Mouse (Mus musculus) liver (tissue): Measurements from ENCODE around the gene Gpc4.

Experiments used
- DNase-seq: peaks from one replicate; pipeline ENCODE4 v3.0.0-alpha.2; 2020; ENCODE audit warnings: mixed read lengths

Gene Gpc4

GRCm38 (mm10) chrX:52164738-52165554 is at the start of gene Gpc4:
Gpc4 (minus strand) TSS chrX:52165252.
- DNase-seq = peak; percentile 78

- no peak for DNase-seq
Measured at GRCm38 (mm10) chrX:52212846-52213245, 47.8 kb upstream of the Gpc4 start.

GRCm38 (mm10) chrX:52199836-52200235 is 34.8 kb upstream of the Gpc4 start:
- peak; percentile 8 for DNase-seq

DNA sequence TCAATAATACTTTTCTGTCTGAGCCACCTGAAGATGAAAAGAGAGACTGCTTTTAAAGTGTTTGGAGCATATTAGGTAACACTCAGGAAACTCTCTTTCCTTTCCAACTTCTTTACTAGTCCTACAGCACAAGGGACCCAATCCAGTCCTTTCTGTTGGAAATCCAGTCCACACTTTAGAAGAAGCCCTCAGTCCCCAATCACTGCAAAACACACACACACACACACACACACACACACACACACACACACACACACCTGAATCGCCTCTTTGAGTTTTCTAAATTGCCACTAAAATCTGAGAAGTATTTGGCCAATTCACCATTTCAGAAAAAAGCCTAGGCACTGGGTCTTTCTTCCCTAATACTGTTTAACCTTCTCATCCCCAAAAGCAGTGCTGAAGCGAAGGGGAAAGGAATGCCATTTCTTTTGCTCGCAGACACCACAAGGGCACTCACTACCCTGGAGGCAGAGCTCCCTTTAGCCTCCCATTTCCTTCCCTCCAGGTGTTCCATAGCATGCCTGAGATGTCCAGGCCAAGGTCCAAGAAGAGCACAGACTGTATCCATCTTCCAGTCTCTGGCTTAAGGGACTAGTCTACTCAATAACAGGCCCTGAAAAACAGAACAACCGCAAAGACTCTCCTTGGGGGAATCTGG is 28.4 kb upstream of the Gpc4 start:
- DNase-seq = no peak

- DNase-seq = no peak
Measured at GRCm38 (mm10) chrX:52189094-52189493, 24.0 kb upstream of the Gpc4 start.

- no peak for DNase-seq
Measured at GRCm38 (mm10) chrX:52183551-52184442, 18.7 kb upstream of the Gpc4 start.

DNA sequence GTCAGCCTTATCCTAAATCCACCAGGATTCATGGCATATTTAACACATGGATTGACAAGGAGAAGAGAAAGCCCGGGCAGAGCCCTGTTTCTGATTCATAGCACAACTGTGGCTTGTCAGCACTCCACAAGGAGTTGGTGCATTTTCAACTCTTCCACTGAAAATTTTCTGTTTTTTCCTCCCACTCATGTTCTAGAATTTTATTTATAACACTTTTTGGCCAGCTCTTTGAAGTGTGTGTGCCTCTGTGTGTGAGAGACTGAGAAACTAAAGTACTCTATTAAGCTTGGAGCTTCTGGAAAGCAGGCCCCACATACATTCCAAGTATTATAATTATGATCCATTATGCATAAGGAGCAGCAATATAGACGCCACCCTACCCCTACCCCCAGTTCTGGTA is 16.3 kb upstream of the Gpc4 start:
- DNase-seq = no peak

DNA sequence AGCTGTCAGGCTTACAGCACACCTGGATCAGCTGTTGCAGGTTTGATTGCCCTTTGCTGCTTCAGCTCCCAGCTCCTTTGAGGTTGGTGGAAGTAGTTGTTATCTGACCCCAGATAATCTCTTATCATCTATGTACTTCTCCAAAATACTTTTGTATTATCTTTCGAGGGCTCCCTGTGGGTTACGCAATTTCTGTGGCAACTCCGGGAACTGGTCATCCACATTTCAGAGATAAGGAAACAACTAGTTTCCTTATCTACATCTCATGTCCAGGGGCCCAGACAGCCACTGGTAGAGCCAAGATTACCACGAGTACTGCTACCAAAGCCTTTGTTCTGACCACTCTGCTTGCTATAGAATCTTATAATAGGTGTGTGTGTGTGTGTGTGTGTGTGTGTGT is 12.0 kb upstream of the Gpc4 start:
- no peak for DNase-seq

- no peak for DNase-seq
Measured at GRCm38 (mm10) chrX:52167519-52168244, 2.6 kb upstream of the Gpc4 start.

DNA sequence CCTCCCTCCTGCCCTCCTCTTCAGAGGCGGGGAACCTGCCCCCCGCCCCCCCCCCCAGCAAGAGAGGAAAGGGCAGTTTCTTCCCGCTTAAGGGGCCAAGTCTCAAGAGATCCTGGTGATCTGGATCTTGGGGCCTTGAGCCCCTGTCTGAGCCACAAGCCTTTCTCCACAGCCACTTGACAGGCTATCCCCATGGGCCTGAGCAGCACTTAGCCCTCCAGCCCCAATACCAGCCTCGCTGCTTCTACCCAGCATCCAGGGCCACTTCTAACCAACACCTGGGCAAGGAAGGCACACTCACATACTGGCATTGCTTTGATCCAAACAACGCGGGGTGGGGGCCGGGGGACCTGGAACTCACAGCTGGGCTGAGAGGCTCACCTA is 495 bp upstream of the Gpc4 start:
- no peak for DNase-seq

- DNase-seq = peak; percentile 26
Measured at GRCm38 (mm10) chrX:52164134-52164737, 816 bp downstream of the Gpc4 start.

- peak; percentile 13 for DNase-seq
Measured at GRCm38 (mm10) chrX:52163418-52164133, 1.5 kb downstream of the Gpc4 start.

DNA sequence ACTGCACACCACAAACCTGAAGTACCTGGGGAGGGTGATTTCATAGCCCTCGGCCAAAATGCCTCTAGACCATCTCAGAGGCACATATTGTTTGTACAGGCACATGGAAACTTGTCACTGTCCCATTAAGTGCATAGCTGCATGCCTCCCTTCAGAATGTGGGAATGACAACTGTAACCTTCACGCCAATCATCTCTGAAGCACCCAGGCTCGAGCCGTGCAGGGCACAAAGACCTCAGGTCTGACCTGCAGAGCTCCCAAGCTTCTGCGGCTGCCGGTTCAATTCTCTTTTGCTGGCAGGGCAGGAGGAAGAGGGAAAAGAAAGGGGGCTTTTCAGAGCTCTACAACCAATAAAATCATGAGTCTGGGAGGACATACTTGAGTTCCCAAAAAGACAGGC is 2.3 kb downstream of the Gpc4 start:
- no peak for DNase-seq

- DNase-seq = no peak
Measured at GRCm38 (mm10) chrX:52162206-52162605, 2.8 kb downstream of the Gpc4 start.

GRCm38 (mm10) chrX:52159621-52160020 is 5.4 kb downstream of the Gpc4 start:
- DNase-seq = no peak

DNA sequence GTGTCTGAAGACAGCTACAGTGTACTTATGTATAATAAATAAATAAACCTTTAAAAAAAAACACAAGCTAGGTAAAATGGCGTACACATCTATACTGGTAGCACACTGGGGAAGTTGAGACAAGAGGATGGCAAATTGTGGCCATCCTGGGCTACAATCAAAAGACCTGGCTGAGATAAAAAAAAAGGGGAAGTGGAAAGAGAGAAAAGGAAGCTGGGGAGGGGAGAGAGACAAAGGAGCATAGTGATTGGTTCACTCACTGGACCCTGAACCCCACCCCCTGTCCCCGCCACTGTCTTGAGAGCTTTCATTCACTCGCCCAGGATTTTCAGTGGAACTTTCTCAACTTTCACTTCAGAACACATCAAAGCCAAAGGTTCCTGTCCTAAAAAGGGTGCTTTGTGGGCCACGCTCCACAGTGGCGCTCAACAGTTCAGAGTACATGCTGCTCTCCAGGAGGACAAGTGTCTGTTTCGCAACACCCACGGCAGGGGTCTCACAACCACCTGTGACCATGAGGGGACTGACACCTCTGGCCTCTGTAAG is 9.6 kb downstream of the Gpc4 start:
- DNase-seq = no peak

GRCm38 (mm10) chrX:52154821-52155220 is 10.2 kb downstream of the Gpc4 start:
- DNase-seq = no peak

- no peak for DNase-seq
Measured at GRCm38 (mm10) chrX:52153451-52153850, 11.6 kb downstream of the Gpc4 start.

DNA sequence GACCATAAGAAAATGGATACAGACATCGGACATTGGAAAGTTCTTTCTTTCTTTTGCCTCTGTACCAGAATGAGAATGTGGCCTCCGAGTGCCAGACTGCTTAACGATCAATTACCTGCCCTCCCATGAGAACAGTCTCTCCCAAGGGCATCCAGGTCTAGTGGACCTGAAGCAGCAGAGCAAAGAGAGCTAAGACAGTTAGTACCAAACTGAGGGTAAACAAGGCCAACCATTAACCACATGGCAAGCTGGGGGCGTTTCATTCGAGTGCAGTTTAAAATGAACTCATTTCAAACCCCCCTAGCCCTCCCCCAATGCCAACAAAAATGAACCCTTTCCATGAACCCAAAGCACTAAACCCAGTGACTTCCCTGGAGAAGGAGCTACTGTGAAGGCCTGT is 12.1 kb downstream of the Gpc4 start:
- no peak for DNase-seq

DNA sequence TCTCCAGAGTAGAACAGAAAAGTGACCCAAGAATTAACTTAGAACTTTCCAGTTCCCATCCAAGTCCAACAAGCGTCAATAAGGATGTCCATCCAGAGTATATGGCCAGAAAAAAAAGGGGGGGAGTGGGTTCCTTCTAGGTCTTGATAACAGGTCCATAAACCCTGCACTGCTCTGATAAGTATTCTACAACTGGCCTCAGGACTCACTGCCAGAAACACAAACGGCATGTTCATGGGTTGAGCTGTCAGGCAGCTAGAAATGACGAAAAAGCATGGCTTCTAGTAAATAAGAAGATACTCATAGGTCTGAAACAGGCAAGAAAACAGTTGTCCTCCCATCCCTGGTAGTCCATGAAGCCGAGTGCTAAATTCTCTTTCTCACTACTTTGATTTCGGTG is 13.5 kb downstream of the Gpc4 start:
- peak; percentile 13 for DNase-seq

GRCm38 (mm10) chrX:52151100-52151499 is 14.0 kb downstream of the Gpc4 start:
- peak; percentile 63 for DNase-seq
